ENCODE assay signal across 10 mouse cellular contexts in the genomic region with DNA sequence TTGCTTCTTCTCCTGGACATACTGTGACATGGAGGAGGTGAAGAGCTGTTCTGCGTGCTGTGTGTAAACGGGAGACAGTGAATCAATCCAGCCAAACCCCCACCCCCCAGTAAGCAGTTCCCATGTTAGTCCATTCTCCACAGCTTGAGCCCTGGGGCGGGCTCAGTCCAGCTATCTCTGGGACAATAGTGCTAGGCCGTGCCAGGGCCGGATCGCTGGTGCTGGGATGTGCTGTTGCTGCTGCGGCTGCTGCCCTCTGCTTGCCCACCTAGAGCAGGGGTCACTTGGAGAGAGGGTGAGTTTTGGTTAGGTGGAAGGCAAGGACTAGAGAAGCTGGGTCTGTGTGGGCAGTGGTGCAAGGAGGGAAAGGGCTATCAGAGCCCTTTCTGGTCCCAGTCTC. TPM values are rescaled to one million over a fixed set of nuclear protein-coding genes. Genes with fewer than 3 reads are reported as not detected.
DNase-seq lines count a peak whose midpoint lies in the region; ATAC-seq and TF ChIP-seq lines count a peak whose summit lies in the region.
"Had no signal": no experiment of that assay in that cellular context is flagged by ENCODE, and none has a peak within 500 bp of the region (broad histone marks: within the 10 kb centered on the region; RNA-seq: fewer than 3 reads in every experiment).

No protein-coding gene starts in this region.

- peak; percentile 46 for DNase-seq in cerebellum, adult 2 months
- DNase-seq in cerebellum, postnatal 4 days (ENCODE audit: low spot score in 2 of 2): no peak
- peak; percentile 38 for DNase-seq in kidney, postnatal 10 days
- no peak for DNase-seq in ovary, postnatal 10 days (ENCODE audit: low spot score)
- no peak for DNase-seq in thymus, adult 2 months
- DNase-seq: right cerebral cortex, postnatal 25 days; thymus, postnatal 14 days had no signal

- no peak overlapping the region for H3K9ac ChIP-seq in kidney, embryonic 14.5 days (ENCODE audit: low read depth, low read length)
- no peak overlapping the region for H3K9ac ChIP-seq in liver, embryonic 15.5 days

- ATAC-seq in kidney, embryonic 14.5 days (ENCODE audit: low FRiP score, low TSS enrichment): no peak
- no peak for ATAC-seq in liver, embryonic 15.5 days (ENCODE audit: insufficient read depth)

- no peak for TF ChIP-seq POLR2A in cerebellum, adult 2 months (IDR thresholded peaks at IDR 0.05; ENCODE audit: borderline replicate concordance, insufficient read depth, low read length)
- TF ChIP-seq POLR2A in cortical plate, adult 2 months (IDR thresholded peaks at IDR 0.05; ENCODE audit: extremely low read depth, insufficient read depth, low read length): no peak
- no peak for TF ChIP-seq POLR2A in thymus, adult 2 months (IDR thresholded peaks at IDR 0.05; ENCODE audit: control insufficient read depth, extremely low read depth, insufficient read depth, low read length, poor library complexity)

- H3K27me3 ChIP-seq in cerebellum, adult 2 months (ENCODE audit: control insufficient read depth, insufficient read depth, low read length): no peaks in the 10 kb centered on the region
- no peaks in the 10 kb centered on the region for H3K27me3 ChIP-seq in kidney, embryonic 14.5 days (ENCODE audit: control insufficient read depth, insufficient read depth, low read length)
- no peaks in the 10 kb centered on the region for H3K27me3 ChIP-seq in liver, embryonic 15.5 days
- H3K27me3 ChIP-seq in thymus, adult 2 months (ENCODE audit: control insufficient read depth, insufficient read depth, low read length): no peaks in the 10 kb centered on the region

- H3K36me3 ChIP-seq in kidney, embryonic 14.5 days (ENCODE audit: control insufficient read depth, insufficient read depth, low read length): peaks cover 30% of the 10 kb centered on the region
- H3K36me3 ChIP-seq in liver, embryonic 15.5 days (replicated peaks): peaks cover 26% of the 10 kb centered on the region
- H3K36me3 ChIP-seq in thymus, adult 2 months (ENCODE audit: control insufficient read depth, insufficient read depth, low read length): peaks cover 19% of the 10 kb centered on the region

- WGBS in cerebellum, adult 2 months: 11% methylated on average over 7 of the region's 7 CpGs
- 67% methylated on average over 7 of the region's 7 CpGs for WGBS in kidney, embryonic 14.5 days
- WGBS in liver, embryonic 15.5 days (ENCODE audit: insufficient replicate concordance): 60% methylated on average over 7 of the region's 7 CpGs
- 94% methylated on average over 7 of the region's 7 CpGs for WGBS in thymus, adult 2 months

- peak overlapping the region; percentile 6 for H3K4me3 ChIP-seq in cerebellum, adult 2 months (replicated peaks; ENCODE audit: insufficient read depth, low read depth, low read length)
- no peak overlapping the region for H3K4me3 ChIP-seq in kidney, embryonic 14.5 days (ENCODE audit: low read length)
- H3K4me3 ChIP-seq in cortical plate, adult 2 months (ENCODE audit: insufficient read depth, low read length): peak overlapping the region; percentile 4; the same call in 1 of the 2 replicates
- no peak overlapping the region for H3K4me3 ChIP-seq in liver, embryonic 15.5 days (replicated peaks)
- no peak overlapping the region for H3K4me3 ChIP-seq in thymus, adult 2 months (ENCODE audit: control insufficient read depth, insufficient read depth, low read length)

- peaks cover 55% of the 10 kb centered on the region for H3K4me1 ChIP-seq in cerebellum, adult 2 months (ENCODE audit: control insufficient read depth, insufficient read depth, low read length)
- peaks cover 36% of the 10 kb centered on the region for H3K4me1 ChIP-seq in kidney, embryonic 14.5 days (ENCODE audit: control insufficient read depth, insufficient read depth, low read length)
- H3K4me1 ChIP-seq in cortical plate, adult 2 months (ENCODE audit: control insufficient read depth, insufficient read depth, low read length): peaks cover 21% of the 10 kb centered on the region
- H3K4me1 ChIP-seq in liver, embryonic 15.5 days (replicated peaks): peaks cover 91% of the 10 kb centered on the region
- peaks cover 53% of the 10 kb centered on the region for H3K4me1 ChIP-seq in thymus, adult 2 months (replicated peaks; ENCODE audit: control insufficient read depth, insufficient read depth, low read length)

- TF ChIP-seq CTCF in cerebellum, adult 2 months (IDR thresholded peaks at IDR 0.05; ENCODE audit: borderline replicate concordance, insufficient read depth, low read depth, low read length): no peak
- no peak for TF ChIP-seq CTCF in cortical plate, adult 2 months (IDR thresholded peaks at IDR 0.05; ENCODE audit: extremely low read depth, insufficient read depth, low read length)
- TF ChIP-seq CTCF in thymus, adult 2 months (IDR thresholded peaks at IDR 0.05; ENCODE audit: borderline replicate concordance, control insufficient read depth, extremely low read depth, insufficient read depth, low read length, poor library complexity): no peak

- H3K4me2 ChIP-seq in kidney, embryonic 14.5 days (replicated peaks; ENCODE audit: low read depth, low read length): no peak overlapping the region
- no peak overlapping the region for H3K4me2 ChIP-seq in liver, embryonic 15.5 days

- H3K27ac ChIP-seq in cerebellum, adult 2 months (ENCODE audit: insufficient read depth, low read length): peak overlapping the region; percentile 66
- H3K27ac ChIP-seq in kidney, embryonic 14.5 days (ENCODE audit: low read depth, low read length): no peak overlapping the region
- peak overlapping the region; percentile 81 for H3K27ac ChIP-seq in cortical plate, adult 2 months (ENCODE audit: insufficient read depth, low read length)
- H3K27ac ChIP-seq in liver, embryonic 15.5 days (replicated peaks): 0 out of 2 replicates have a peak overlapping the region, but pooled peaks have one; percentile 8
- no peak overlapping the region for H3K27ac ChIP-seq in thymus, adult 2 months (ENCODE audit: control insufficient read depth, insufficient read depth, low read length)

- H3K9me3 ChIP-seq in kidney, embryonic 14.5 days (ENCODE audit: control insufficient read depth, low read length): no peaks in the 10 kb centered on the region
- no peaks in the 10 kb centered on the region for H3K9me3 ChIP-seq in liver, embryonic 15.5 days (replicated peaks)

RNA-seq across cellular contexts. Expression of a gene that starts 20.6 kb away (rescaled TPM):
- polyA plus RNA-seq in cerebellum, adult 2 months (2012; rRNA removed): 128 and 129 TPM in 2 replicates
- polyA plus RNA-seq in kidney, embryonic 14.5 days (2014; fragmentation: Nextera tagmentation; extraction: Ambion mirVana): 110 and 127 TPM in 2 replicates
- polyA plus RNA-seq in cortical plate, adult 2 months (2012; rRNA removed): 220 and 224 TPM in 2 replicates
- polyA plus RNA-seq in liver, embryonic 15.5 days (2015; fragmentation: Nextera tagmentation; extraction: Ambion mirVana): 14.4 and 15.0 TPM in 2 replicates
- 164 and 192 TPM in 2 replicates for polyA plus RNA-seq in thymus, adult 2 months (2012; rRNA removed)

RNA-seq across cellular contexts. Expression of a gene that starts 26.6 kb away (rescaled TPM):
- polyA plus RNA-seq in cerebellum, adult 2 months (2012; rRNA removed): not detected in 2 replicates
- not detected in 2 replicates for polyA plus RNA-seq in kidney, embryonic 14.5 days (2014; fragmentation: Nextera tagmentation; extraction: Ambion mirVana)
- polyA plus RNA-seq in cortical plate, adult 2 months (2012; rRNA removed): not detected in 2 replicates
- not detected in 2 replicates for polyA plus RNA-seq in liver, embryonic 15.5 days (2015; fragmentation: Nextera tagmentation; extraction: Ambion mirVana)
- not detected in 2 replicates for polyA plus RNA-seq in thymus, adult 2 months (2012; rRNA removed)

RNA-seq across cellular contexts. Expression of a gene that starts 50.6 kb away (rescaled TPM):
- 141 and 142 TPM in 2 replicates for polyA plus RNA-seq in cerebellum, adult 2 months (2012; rRNA removed)
- 260 and 303 TPM in 2 replicates for polyA plus RNA-seq in kidney, embryonic 14.5 days (2014; fragmentation: Nextera tagmentation; extraction: Ambion mirVana)
- polyA plus RNA-seq in cortical plate, adult 2 months (2012; rRNA removed): 120 and 126 TPM in 2 replicates
- 190 and 206 TPM in 2 replicates for polyA plus RNA-seq in liver, embryonic 15.5 days (2015; fragmentation: Nextera tagmentation; extraction: Ambion mirVana)
- 196 and 206 TPM in 2 replicates for polyA plus RNA-seq in thymus, adult 2 months (2012; rRNA removed)

RNA-seq across cellular contexts. Expression of a gene that starts 59.3 kb away (rescaled TPM):
- 92.7 and 99.6 TPM in 2 replicates for polyA plus RNA-seq in cerebellum, adult 2 months (2012; rRNA removed)
- 58.1 and 103 TPM in 2 replicates for polyA plus RNA-seq in kidney, embryonic 14.5 days (2014; fragmentation: Nextera tagmentation; extraction: Ambion mirVana)
- polyA plus RNA-seq in cortical plate, adult 2 months (2012; rRNA removed): 70.5 and 75.6 TPM in 2 replicates
- polyA plus RNA-seq in liver, embryonic 15.5 days (2015; fragmentation: Nextera tagmentation; extraction: Ambion mirVana): 23.9 and 26.6 TPM in 2 replicates
- 116 and 124 TPM in 2 replicates for polyA plus RNA-seq in thymus, adult 2 months (2012; rRNA removed)

Comparison
In these comparisons a context has a peak if more than half of its experiments do, and no peak if none do; other contexts are left out.
1. DNase-seq: peak in cerebellum, adult 2 months (2 of 2) and kidney, postnatal 10 days (single experiment); none in cerebellum, postnatal 4 days (0 of 2), ovary, postnatal 10 days (single experiment) and thymus, adult 2 months (single experiment).
2. H3K27ac ChIP-seq: peak in cerebellum, adult 2 months (single experiment), cortical plate, adult 2 months (single experiment) and liver, embryonic 15.5 days (single experiment); none in kidney, embryonic 14.5 days (single experiment) and thymus, adult 2 months (single experiment).
3. H3K4me3 ChIP-seq: peak in cerebellum, adult 2 months (single experiment) and cortical plate, adult 2 months (single experiment); none in kidney, embryonic 14.5 days (single experiment), liver, embryonic 15.5 days (single experiment) and thymus, adult 2 months (single experiment).